Mouse (Mus musculus): ENCODE data around the gene Ccdc39. TPM values are rescaled to one million over a fixed set of nuclear protein-coding genes. Genes with fewer than 3 reads are reported as not detected.

The Ccdc39 gene
- total RNA-seq, 2 experiments from 2014 or later: not detected

GRCm38 (mm10) chr3:33799617-33800512 is 44.2 kb downstream of the Ccdc39 start, which contains the start of gene Ttc14:
Ttc14 (plus strand) TSS chr3:33799832.
- peak; percentile 95 for ATAC-seq (replicated peaks; ENCODE audit: poor library complexity, severe bottlenecking)

GRCm38 (mm10) chr3:33790975-33791374 is 53.1 kb downstream of the Ccdc39 start:
- no peak for ATAC-seq (replicated peaks; ENCODE audit: poor library complexity, severe bottlenecking)

Other genes starting within 250 kb of the Ccdc39 start
- 20.5 and 39.4 TPM in 2 replicates for gene Ttc14, start 44.5 kb downstream of the Ccdc39 start, total RNA-seq (2014; fragmentation: Nextera tagmentation)
- 59.6 and 63.2 TPM in 2 replicates for gene Ttc14, start 44.5 kb downstream of the Ccdc39 start, total RNA-seq (2017)
- gene Fxr1, start 175.6 kb upstream of the Ccdc39 start, total RNA-seq (2014; fragmentation: Nextera tagmentation): 82.8 and 85.8 TPM in 2 replicates
- gene Fxr1, start 175.6 kb upstream of the Ccdc39 start, total RNA-seq (2017): 183 and 220 TPM in 2 replicates
- 128 and 161 TPM in 2 replicates for gene Dnajc19, start 237.0 kb upstream of the Ccdc39 start, total RNA-seq (2014; fragmentation: Nextera tagmentation)
- 166 and 185 TPM in 2 replicates for gene Dnajc19, start 237.0 kb upstream of the Ccdc39 start, total RNA-seq (2017)

Data from granulocyte monocyte progenitor cell, adult 5-6 weeks (primary cell).